Mouse (Mus musculus) heart, adult 2 months (tissue): ENCODE measurements around the gene Yipf1.

Source experiments
- CTCF ChIP-seq: fragments of 200-600 bp; IDR thresholded peaks from 2 replicates; pipeline ENCODE4 v1.8.1; 2022; ENCODE audit warnings: antibody characterized with exemption, mild to moderate bottlenecking, moderate library complexity
- POLR2A ChIP-seq: fragments of 200-500 bp; IDR thresholded peaks from 2 replicates; pipeline ENCODE4 v1.6.1; 2011; ENCODE audit warnings: mild to moderate bottlenecking, low read depth, low read length, control low read depth; ENCODE audit not compliant: insufficient read depth

DNA sequence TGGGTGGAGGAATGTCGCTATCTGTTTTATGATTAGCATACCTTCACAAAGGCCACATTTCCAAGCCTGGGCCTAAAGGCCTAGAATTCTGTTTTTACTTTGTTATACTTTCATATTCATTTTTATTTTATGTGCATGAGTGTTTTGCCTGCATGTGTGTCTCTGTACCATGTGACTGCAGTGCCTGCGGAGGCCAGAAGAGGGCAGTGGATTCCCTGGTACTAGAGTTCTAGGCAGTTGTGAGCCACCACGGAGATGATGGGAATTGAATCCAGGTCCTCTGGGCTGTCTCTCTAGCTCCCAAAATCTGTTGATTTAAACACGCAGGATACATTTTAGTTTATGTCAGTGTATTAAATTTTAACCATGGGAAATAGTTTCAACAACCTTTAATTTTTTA lies 19.4 kb downstream of the Yipf1 start:
- TF ChIP-seq POLR2A (no peak), CTCF (peak; percentile 33)
